Mouse (Mus musculus): ENCODE measurements around the gene Mcm2. TPM values are rescaled to one million over a fixed set of nuclear protein-coding genes. Genes with fewer than 3 reads are reported as not detected.

The Mcm2 gene
- total RNA-seq (2021) = 1 to 10 TPM; 9.7 TPM
- long read RNA-seq, transcript Mcm2-201 (16 exons, 3,371 nt) = major isoform, 8 of 20 reads
- long read RNA-seq, partial matches to known transcripts = 12 of 20 reads
- long read RNA-seq, other reads (novel, unspliced or antisense) = 0 of 20 reads

DNA sequence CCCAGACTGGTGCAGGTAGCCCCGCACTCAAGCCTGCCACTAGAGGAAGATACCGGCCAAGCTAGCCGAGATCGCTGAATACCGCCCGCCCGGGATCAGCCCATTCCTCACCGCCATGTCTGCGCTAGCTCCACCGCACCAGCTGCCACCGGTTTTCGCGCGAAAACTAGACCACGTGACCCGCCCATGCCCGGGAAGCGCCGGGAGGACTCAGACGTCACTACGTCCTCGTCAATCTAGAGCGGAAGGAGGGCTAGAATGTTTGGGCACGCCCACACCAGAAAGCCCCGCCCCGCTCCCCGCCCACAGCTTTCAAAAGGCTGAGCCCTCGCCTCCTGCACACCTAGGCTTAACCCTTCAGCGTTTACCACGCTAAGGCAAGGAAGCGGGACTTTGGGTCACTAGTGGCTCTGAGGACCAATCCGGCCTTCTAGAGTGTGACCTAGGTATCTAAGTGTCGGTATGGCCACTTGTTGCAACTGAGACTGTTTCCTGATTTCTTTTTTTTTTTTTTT, at the start of gene Mcm2:
Gene Mcm2, minus strand, starts transcription at position 247 of the 515 bp plus-strand sequence.
- peak; percentile 88 to 91 for DNase-seq (ENCODE audit: low spot score in 2 of 2)

DNA sequence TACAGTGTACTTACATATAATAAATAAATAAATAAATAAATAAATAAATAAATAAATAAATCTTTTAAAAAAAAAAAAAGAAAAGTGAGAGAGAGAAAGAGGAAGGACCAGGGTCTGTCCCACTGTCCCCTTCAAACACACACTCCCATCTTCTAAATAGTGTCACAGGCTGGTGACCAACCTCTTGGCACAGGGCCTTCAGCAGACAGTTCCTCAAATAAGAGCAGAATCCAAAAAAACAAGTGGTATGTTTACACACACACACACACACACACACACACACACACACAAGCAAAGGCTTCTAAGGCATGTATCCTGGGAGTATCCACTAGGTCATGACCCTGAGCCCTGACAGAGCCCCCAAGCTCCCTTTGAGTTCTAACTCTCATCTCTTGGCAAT, 49.2 kb upstream of the Mcm2 start:
- DNase-seq (ENCODE audit: low spot score in 2 of 2) = no peak

DNA sequence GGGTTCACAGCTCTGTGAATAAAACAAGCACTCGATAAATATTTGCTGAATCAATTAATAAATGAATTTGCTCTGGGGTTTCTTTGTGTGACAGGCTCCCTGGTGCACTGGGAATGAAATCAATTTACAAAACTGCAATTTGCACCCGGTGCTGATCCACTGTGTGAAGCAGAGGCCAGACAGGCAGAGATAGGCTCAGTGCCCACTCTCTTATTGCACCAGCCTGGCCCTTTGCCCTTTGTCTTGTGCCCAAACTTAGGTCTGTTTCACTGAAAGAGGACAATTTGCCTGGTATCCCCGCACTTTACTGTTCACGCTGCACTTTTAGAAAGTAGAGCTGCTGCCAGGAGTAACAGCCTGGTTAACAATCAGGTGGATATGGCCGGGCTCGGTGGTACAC, 47.9 kb upstream of the Mcm2 start:
- DNase-seq (ENCODE audit: low spot score in 2 of 2) = peak in 1 of 2 experiments; percentile 18

DNA sequence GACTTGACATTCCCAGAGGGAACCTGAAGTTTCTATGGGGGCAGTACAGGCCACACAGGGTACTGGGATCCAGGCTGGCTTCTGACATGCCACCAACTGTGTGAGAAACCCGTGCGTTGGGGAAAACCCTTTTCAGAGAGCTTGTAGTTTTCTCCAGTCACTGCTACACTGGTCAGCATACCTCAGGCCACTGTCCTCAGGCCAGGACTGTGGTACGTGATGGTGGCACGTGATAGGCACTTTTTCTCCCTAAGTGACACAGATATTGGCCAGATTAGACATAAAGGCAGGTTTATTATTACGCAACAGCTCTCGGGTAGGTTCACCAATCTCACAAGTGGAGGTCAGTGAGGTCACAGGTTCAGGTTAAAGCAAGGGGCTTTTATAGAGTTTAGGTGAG, 45.1 kb upstream of the Mcm2 start:
- DNase-seq (ENCODE audit: low spot score in 2 of 2) = no peak

GRCm38 (mm10) chr6:88942595-88942994, 44.0 kb upstream of the Mcm2 start:
- peak; percentile 74 to 83 for DNase-seq (ENCODE audit: low spot score in 2 of 2)

GRCm38 (mm10) chr6:88941628-88942027, 43.0 kb upstream of the Mcm2 start:
- DNase-seq (ENCODE audit: low spot score in 2 of 2) = no peak

DNA sequence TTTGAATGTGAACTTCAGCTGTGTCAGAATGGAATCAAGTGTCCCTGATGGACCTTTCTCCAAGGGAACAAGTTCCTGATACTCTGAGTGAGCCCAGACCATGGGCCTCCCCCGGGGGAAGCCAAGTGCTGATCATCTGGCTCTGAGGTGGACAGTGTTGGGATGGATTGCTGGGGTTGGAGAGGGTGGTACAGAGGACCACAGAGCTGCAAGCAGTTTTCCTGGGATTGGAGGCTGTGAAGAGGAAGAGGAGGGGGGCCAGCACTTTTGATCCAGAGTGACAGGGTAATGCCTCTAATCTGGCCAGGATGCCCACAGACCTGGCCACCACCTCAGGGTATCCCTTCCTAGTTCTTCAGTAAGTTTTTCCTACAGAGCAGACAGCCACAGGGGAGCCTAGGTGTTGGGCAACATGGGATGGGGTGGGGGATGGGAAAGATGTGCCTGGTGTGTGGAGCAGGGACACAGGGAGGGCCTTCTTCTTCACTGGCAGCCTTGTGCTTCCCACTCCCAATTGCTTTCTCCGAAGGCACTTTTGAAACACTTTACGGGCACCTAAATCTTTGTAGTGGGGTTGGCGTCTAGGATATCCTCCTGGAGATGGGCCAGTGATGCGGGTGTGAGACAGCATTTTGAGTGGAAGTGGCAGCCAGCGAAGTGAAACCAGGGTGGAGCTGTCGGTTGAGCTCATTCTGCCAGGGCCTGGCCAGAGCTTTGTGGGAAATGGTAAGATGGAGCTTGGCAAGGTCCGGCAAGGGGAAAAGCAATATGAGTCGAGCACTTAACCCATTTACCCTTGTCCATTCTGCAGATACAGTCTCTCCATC, 41.7 kb upstream of the Mcm2 start:
- no peak for DNase-seq (ENCODE audit: low spot score in 2 of 2)

DNA sequence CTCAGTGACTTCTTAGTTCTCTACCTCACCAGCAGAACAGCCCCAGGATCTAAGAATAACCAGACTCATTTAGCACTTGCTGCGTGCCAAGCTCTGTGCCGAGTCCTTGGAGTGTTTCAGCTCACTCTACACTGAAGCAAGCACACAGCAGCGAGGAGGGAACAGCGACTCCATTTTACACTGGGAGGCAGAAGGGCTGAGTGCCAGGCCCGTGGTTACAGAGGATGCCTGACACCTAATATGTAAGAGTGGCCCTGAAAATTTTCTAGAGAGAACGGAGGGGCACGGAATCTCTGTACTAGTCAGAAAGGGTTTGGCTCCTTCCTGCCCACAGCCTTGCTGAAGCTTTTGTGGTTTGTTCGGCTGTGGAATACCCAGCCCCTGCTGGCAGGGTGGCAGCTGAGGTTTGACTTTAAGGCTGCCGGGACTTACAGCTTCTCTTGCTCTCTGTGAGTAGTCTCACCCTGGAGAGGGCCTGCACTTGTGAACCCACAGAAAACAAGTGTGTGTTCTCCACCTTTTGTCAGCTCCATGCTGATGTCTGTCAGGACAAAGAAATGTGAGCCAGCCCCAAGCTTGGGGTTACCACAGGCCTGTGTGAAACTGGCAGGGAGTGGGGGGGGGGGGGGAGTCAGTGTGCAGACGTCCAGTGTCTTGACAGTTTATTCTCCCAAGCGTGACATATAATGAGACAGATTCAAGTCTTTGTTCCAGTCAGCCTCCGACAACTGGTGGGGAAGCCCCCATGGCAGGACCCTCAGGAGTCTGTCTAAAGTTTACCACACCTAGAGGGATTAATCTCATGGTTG, 40.9 kb upstream of the Mcm2 start:
- DNase-seq (ENCODE audit: low spot score in 2 of 2) = no peak

DNA sequence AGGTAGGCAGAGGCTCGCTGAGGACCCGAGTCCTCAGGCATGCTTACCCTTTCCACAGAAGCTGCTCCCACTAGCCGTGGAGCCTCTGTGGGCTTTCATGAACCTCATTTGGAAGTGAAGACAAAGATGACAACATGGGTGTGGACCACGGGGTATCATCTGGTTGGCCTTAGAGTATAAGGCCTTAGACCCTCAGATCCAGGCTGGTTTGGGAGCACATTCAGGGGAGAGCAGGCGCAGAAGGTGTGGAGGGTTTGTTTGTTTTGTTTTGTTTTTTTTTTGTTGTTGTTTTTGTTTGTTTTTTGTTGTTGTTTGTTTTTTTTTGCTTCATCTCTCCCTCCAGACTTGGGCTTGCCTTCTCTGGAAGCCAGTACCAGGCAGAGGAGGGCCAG, 40.1 kb upstream of the Mcm2 start:
- DNase-seq (ENCODE audit: low spot score in 2 of 2) = no peak

DNA sequence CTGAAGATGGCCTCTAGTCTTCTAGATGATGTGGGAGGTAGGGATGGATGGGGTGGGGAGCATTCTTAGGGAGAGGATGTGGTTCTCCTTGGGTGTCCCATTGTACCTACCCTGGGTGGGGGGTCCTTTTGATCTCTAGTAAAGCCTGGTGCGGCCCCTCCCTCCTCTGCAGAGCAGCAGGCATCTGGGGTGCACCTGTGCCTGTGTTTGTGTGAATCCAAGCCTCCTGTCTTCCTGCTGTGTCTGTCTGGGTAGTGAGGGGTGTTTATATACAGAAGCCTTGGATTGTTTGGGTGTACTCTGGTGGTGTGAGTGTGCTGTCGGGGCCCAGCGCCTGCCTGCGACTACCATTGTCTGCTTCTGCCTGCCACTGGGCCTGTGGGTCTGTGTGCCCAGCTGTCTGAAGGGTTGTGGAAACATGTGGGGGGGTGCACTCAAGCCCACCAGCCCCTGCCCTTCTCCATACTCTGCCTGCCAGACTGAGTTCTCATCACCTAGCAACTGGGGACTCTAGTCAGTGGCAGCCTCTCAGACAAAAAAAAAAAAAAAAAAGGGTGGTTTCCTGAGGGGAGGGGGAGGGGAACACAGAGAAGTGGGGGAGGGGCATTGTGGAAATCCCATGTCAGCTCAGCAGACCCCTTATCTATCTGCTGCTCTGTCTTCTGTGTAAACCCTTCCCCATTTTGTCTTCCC, 39.5 kb upstream of the Mcm2 start:
- no peak for DNase-seq (ENCODE audit: low spot score in 2 of 2)

DNA sequence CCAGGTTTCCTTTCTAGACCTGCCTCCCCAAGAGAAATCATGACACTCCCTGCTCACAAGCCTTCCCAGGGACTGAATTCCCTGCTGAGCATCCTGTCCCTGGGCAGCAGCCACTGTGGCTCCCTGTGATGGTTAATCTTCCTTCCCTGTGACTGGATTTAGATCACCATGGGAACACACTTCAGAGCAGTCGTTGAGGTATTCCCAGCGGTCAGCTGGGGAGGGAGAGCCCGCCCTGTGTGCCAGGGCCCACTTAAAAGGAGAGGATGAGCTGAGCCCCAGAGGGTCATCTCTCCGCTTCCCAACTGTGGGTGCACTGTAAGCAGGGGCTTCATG, 38.6 kb upstream of the Mcm2 start:
- DNase-seq (ENCODE audit: low spot score in 2 of 2) = peak in 1 of 2 experiments; percentile 12

DNA sequence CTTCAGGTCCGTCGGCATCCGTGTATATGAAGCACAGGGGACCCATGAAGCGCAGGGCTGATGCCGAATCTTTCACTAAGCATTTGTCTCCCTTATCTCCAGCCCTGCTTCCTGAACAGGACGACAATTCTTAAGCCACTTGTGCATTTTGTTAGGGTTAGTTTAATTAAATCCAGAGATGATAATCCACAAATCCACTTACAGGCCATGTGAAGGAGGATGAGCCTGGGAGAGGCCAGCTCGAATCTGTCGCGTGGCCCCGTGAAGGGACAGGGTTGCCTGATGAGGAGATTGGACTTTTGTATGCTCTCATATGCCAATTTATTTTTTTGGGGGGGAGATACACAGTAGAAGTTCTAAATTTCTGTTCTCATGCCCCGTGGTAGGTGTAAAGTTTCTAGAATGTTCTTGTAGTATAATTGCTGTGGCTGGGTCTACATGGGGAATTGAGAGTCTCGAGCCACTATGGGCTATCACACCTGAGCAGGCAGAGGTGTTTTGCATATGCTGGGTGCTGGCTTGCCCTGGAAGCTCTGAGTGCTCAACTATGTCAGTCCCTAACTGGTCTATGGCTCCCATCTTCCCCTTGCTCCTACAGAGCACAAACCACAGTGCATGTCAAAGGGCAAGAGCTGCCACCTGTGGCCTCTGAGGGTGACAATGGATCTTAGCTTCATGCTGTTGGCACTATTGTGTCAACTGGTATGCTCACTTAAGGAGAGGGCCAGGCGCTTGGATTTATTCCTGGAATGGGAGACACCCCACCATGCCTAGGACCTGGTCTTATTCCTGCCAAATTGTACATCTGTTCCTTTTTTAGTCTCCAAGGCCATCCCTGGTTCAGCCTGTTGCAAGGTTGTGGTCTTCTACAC, 38.0 kb upstream of the Mcm2 start:
- peak in 1 of 2 experiments; percentile 20 for DNase-seq (ENCODE audit: low spot score in 2 of 2)

DNA sequence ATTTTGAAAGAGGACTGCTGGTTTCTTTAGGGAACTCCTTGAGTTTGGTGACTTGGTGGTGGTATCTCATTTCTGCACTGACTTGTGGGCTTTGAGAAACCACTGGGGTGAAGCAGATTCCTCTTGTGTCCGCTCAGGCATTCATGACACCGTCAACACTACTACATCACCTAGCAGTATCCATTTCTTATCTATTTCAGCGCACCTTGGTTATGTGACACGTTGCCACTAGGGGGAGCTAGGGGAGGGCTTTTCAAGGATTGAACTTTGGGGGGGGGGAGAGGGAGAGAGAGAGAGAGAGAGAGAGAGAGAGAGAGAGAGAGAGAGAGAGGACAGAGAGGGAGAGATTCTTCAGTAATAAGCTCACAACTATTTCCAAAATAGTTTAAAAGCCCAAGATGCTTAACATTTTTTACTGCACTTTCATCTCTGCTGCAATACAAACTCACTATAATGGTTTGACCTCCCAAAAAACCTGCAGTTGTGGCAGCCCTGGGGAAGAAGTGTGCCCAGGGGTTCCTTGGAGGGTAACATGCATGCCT, 37.2 kb upstream of the Mcm2 start:
- DNase-seq (ENCODE audit: low spot score in 2 of 2) = peak; percentile 59 to 72

GRCm38 (mm10) chr6:88934816-88935215, 36.2 kb upstream of the Mcm2 start:
- DNase-seq (ENCODE audit: low spot score in 2 of 2) = peak in 1 of 2 experiments; percentile 14

DNA sequence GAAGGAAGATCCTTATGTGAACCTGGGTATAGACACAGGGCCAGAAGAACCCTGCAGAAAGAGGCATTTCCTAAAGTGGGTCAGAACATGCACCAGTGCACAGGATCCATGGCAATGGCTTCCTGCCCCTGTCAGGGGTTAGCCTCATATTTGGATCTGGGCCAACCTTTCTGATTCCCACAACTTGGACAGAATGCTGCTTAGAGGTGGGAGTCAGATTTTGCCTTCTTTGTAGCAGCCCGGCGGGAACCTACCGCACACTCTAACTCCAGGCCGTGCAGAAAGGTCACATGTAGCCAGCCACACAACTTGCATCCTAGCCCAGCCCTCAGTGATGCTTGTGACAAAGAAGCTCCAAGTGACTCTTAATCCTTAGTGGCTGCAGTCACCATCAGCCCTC, 35.6 kb upstream of the Mcm2 start:
- DNase-seq (ENCODE audit: low spot score in 2 of 2) = peak in 1 of 2 experiments; percentile 10

DNA sequence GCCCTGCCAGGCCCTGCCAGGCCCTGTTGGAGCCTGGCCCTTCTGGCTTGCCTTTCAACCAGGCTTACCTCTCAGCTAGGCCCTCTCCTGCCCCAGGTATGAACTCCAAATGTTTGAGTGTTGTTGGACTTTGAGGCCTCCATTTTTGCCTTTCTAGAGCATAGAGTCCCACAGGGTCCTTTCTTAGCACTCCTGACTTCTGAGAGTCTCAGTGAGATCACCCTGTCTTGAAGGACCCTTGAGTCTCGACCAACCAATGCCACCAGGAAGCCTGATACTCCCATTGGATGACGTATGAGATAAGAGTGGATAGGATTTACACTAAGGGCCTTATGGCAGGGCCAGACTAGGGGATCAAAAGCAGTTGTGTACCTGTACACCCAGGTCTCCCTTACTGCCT, 32.9 kb upstream of the Mcm2 start:
- no peak for DNase-seq (ENCODE audit: low spot score in 2 of 2)

DNA sequence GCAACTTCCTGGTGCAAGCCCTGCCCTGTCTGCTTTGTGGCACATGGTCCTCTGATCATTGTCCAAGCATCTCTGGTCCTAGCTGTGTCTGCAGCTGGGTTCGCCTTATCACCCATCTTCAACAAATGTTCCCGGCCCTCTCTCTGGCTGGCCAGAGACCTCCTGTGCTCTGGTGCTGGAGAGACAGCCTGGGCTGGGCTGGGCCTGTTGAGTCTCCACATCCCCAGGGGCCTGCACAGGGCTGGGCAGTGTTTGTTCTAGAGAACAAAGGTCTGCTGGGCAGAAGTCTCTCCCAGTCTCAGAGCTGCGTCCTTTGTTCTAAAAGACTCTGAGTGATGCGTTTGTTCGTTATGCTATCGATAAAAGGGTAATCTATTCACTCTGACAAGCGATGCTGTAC, 31.5 kb upstream of the Mcm2 start:
- DNase-seq (ENCODE audit: low spot score in 2 of 2) = no peak

GRCm38 (mm10) chr6:88929451-88929850, 30.9 kb upstream of the Mcm2 start:
- no peak for DNase-seq (ENCODE audit: low spot score in 2 of 2)

GRCm38 (mm10) chr6:88928576-88928975, 30.0 kb upstream of the Mcm2 start:
- DNase-seq (ENCODE audit: low spot score in 2 of 2) = no peak

GRCm38 (mm10) chr6:88928026-88928425, 29.4 kb upstream of the Mcm2 start:
- no peak for DNase-seq (ENCODE audit: low spot score in 2 of 2)

Measured in layer of hippocampus, postnatal 10 days (tissue).